Mouse (Mus musculus) lung, postnatal 0 days (tissue): Measurements from ENCODE around the gene Kcnk12. TPM values are rescaled to one million over a fixed set of nuclear protein-coding genes. Genes with fewer than 3 reads are reported as not detected.

Experiments used
- ATAC-seq: fragments of 200-750 bp; cut with Nextera tagmentation; 2 replicates; pipeline ENCODE4 v1.8.0; 2017; ENCODE audit warnings: moderate library complexity
- DNase-seq: peaks from one replicate; pipeline ENCODE4 v3.0.0-alpha.2; 2016; ENCODE audit warnings: low spot score
- H3K27ac ChIP-seq: fragments of 300-500 bp; sonication (generic); 2 replicates; pipeline ENCODE4 v1.5.1; 2014; ENCODE audit warnings: antibody characterized with exemption, mild to moderate bottlenecking, low read length, mixed read lengths
- H3K27me3 ChIP-seq: fragments of 300-500 bp; sonication (generic); replicated peaks from 2 replicates; pipeline ENCODE4 v1.6.1; 2014; ENCODE audit warnings: low read length, mixed read lengths; ENCODE audit not compliant: insufficient read depth
- H3K36me3 ChIP-seq: fragments of 300-500 bp; sonication (generic); 2 replicates; pipeline ENCODE4 v1.6.1; 2014; ENCODE audit warnings: low read length, mixed read lengths; ENCODE audit not compliant: insufficient read depth
- H3K4me1 ChIP-seq: fragments of 300-500 bp; sonication (generic); 2 replicates; pipeline ENCODE4 v1.6.1; 2014; ENCODE audit warnings: antibody characterized with exemption, low read depth, low read length, mixed read lengths; ENCODE audit not compliant: insufficient read depth
- H3K4me2 ChIP-seq: fragments of 300-500 bp; sonication (generic); replicated peaks from 2 replicates; pipeline ENCODE4 v1.6.1; 2014; ENCODE audit warnings: low read depth, mild to moderate bottlenecking, low read length, moderate library complexity, mixed read lengths
- H3K4me3 ChIP-seq: fragments of 300-500 bp; sonication (generic); 2 replicates; pipeline ENCODE4 v1.5.1; 2014; ENCODE audit warnings: low read depth, low read length
- H3K9ac ChIP-seq: fragments of 300-500 bp; sonication (generic); replicated peaks from 2 replicates; pipeline ENCODE4 v1.6.1; 2014; ENCODE audit warnings: low read depth, mild to moderate bottlenecking
- H3K9me3 ChIP-seq: fragments of 300-500 bp; sonication (generic); 2 replicates; pipeline ENCODE4 v1.6.1; 2016; ENCODE audit warnings: low read length, mixed read lengths
- CTCF ChIP-seq: IDR thresholded peaks from 2 replicates; pipeline ENCODE4 v1.5.1; 2016; ENCODE audit warnings: antibody characterized with exemption, mild to moderate bottlenecking
- EP300 ChIP-seq: IDR thresholded peaks from 2 replicates; pipeline ENCODE4 v1.6.1; 2016; ENCODE audit warnings: antibody characterized with exemption, mild to moderate bottlenecking, control low read depth
- WGBS: fragments of 180-500 bp; shearing (Covaris S2); extraction: QIAGEN DNeasy Blood & Tissue Kit; methylation state at CpG from one replicate; pipeline ENCODE4 v1.1.7; 2014; 5-methylcytosine and 5-hydroxymethylcytosine counted together
- polyA plus RNA-seq: library from polyadenylated mRNA; unstranded; fragments of >200 nt; fragmentation: Nextera tagmentation; extraction: Ambion mirVana; gene quantifications from 2 replicates; pipeline ENCODE4 v1.2.1, GENCODE M21; 2015

Gene Kcnk12
- polyA plus RNA-seq, 1 experiment from 2014 or later: 0.81 TPM

- TF ChIP-seq EP300 (no peak), CTCF (no peak)
- no peaks in the 10 kb centered on the region for H3K4me1 ChIP-seq
- peaks cover 6% of the 10 kb centered on the region; the same call in 1 of the 2 replicates for H3K27me3 ChIP-seq
- H3K4me3 ChIP-seq: no peak overlapping the region
- WGBS: 83% methylated on average over 5 of the region's 5 CpGs
- H3K36me3 ChIP-seq: no peaks in the 10 kb centered on the region
- no peak for DNase-seq
- no peak for ATAC-seq
- no peaks in the 10 kb centered on the region for H3K9me3 ChIP-seq
- H3K9ac ChIP-seq: no peak overlapping the region
- no peak overlapping the region for H3K4me2 ChIP-seq
- H3K27ac ChIP-seq: no peak overlapping the region
Measured at GRCm38 (mm10) chr17:87790661-87791060, 7.1 kb downstream of the Kcnk12 start.

GRCm38 (mm10) chr17:87788216-87788615 is 9.6 kb downstream of the Kcnk12 start:
- DNase-seq: no peak
- Histone ChIP-seq H3K27me3 (no peaks in the 10 kb centered on the region), H3K9me3 (no peaks in the 10 kb centered on the region), H3K36me3 (no peaks in the 10 kb centered on the region), H3K4me2 (no peak overlapping the region), H3K27ac (no peak overlapping the region), H3K4me1 (no peaks in the 10 kb centered on the region), H3K9ac (no peak overlapping the region), H3K4me3 (no peak overlapping the region)
- 63% methylated on average over 6 of the region's 6 CpGs for WGBS
- TF ChIP-seq CTCF (no peak), EP300 (no peak)
- no peak for ATAC-seq

GRCm38 (mm10) chr17:87787711-87788110 is 10.1 kb downstream of the Kcnk12 start:
- H3K4me3 ChIP-seq: no peak overlapping the region
- H3K9me3 ChIP-seq: no peaks in the 10 kb centered on the region
- TF ChIP-seq CTCF: no peak
- TF ChIP-seq EP300: no peak
- no peak overlapping the region for H3K4me2 ChIP-seq
- no peaks in the 10 kb centered on the region for H3K27me3 ChIP-seq
- H3K36me3 ChIP-seq: no peaks in the 10 kb centered on the region
- WGBS: 83% methylated on average over 4 of the region's 4 CpGs
- no peak for ATAC-seq
- no peak for DNase-seq
- H3K9ac ChIP-seq: no peak overlapping the region
- no peak overlapping the region for H3K27ac ChIP-seq
- no peaks in the 10 kb centered on the region for H3K4me1 ChIP-seq

GRCm38 (mm10) chr17:87785721-87786120 is 12.1 kb downstream of the Kcnk12 start:
- Histone ChIP-seq H3K27me3 (no peaks in the 10 kb centered on the region), H3K27ac (no peak overlapping the region), H3K4me2 (no peak overlapping the region), H3K4me1 (no peaks in the 10 kb centered on the region), H3K4me3 (no peak overlapping the region), H3K9ac (no peak overlapping the region), H3K9me3 (no peaks in the 10 kb centered on the region), H3K36me3 (no peaks in the 10 kb centered on the region)
- DNase-seq (no peak), ATAC-seq (no peak)
- TF ChIP-seq CTCF (no peak), EP300 (no peak)
- WGBS: 92% methylated on average over 15 of the region's 15 CpGs

GRCm38 (mm10) chr17:87784911-87785310 is 12.9 kb downstream of the Kcnk12 start:
- Histone ChIP-seq H3K4me1 (no peaks in the 10 kb centered on the region), H3K9me3 (no peaks in the 10 kb centered on the region), H3K36me3 (no peaks in the 10 kb centered on the region), H3K9ac (no peak overlapping the region), H3K27me3 (no peaks in the 10 kb centered on the region), H3K4me2 (no peak overlapping the region), H3K27ac (no peak overlapping the region), H3K4me3 (no peak overlapping the region)
- ATAC-seq (no peak), DNase-seq (no peak)
- TF ChIP-seq CTCF (no peak), EP300 (no peak)
- 68% methylated on average over 2 of the region's 2 CpGs for WGBS

- DNase-seq: no peak
- WGBS: 62% methylated on average over 14 of the region's 14 CpGs
- no peaks in the 10 kb centered on the region for H3K36me3 ChIP-seq
- no peak for ATAC-seq
- H3K27ac ChIP-seq: no peak overlapping the region
- no peaks in the 10 kb centered on the region for H3K4me1 ChIP-seq
- no peak overlapping the region for H3K9ac ChIP-seq
- H3K27me3 ChIP-seq: no peaks in the 10 kb centered on the region
- H3K4me3 ChIP-seq: no peak overlapping the region
- no peaks in the 10 kb centered on the region for H3K9me3 ChIP-seq
- no peak overlapping the region for H3K4me2 ChIP-seq
- TF ChIP-seq EP300: no peak
- TF ChIP-seq CTCF: no peak
Measured at GRCm38 (mm10) chr17:87784141-87784831, 13.5 kb downstream of the Kcnk12 start.

GRCm38 (mm10) chr17:87781244-87781643 is 16.6 kb downstream of the Kcnk12 start:
- H3K4me2 ChIP-seq: no peak overlapping the region
- H3K27ac ChIP-seq: no peak overlapping the region
- H3K9ac ChIP-seq: no peak overlapping the region
- no peaks in the 10 kb centered on the region for H3K4me1 ChIP-seq
- H3K36me3 ChIP-seq: no peaks in the 10 kb centered on the region
- no peaks in the 10 kb centered on the region for H3K27me3 ChIP-seq
- ATAC-seq: no peak
- TF ChIP-seq CTCF: no peak
- no peak for TF ChIP-seq EP300
- no peak for DNase-seq
- 86% methylated on average over 5 of the region's 5 CpGs for WGBS
- H3K9me3 ChIP-seq: no peaks in the 10 kb centered on the region
- no peak overlapping the region for H3K4me3 ChIP-seq
